Mouse (Mus musculus) neural tube, embryonic 14.5 days (tissue): Measurements from ENCODE around the gene Vcl. TPM values are rescaled to one million over a fixed set of nuclear protein-coding genes. Genes with fewer than 3 reads are reported as not detected.

Experiments used
- ATAC-seq: fragments of 200-750 bp; cut with Nextera tagmentation; 2 replicates; pipeline ENCODE4 v1.8.0; 2017; ENCODE audit warnings: low read depth, mild to moderate bottlenecking, moderate TSS enrichment, moderate library complexity
- H3K27ac ChIP-seq: fragments of 300-500 bp; sonication (generic); 2 replicates; pipeline ENCODE4 v1.5.1; 2014; ENCODE audit warnings: low read depth, mild to moderate bottlenecking, control low read depth, low read length, moderate library complexity, mixed read lengths
- H3K27me3 ChIP-seq: fragments of 300-500 bp; sonication (generic); 2 replicates; pipeline ENCODE4 v1.6.1; 2014; ENCODE audit warnings: low read length; ENCODE audit not compliant: control insufficient read depth, insufficient read depth
- H3K36me3 ChIP-seq: fragments of 300-500 bp; sonication (generic); 2 replicates; pipeline ENCODE4 v1.6.1; 2014; ENCODE audit warnings: low read length, mixed read lengths; ENCODE audit not compliant: control insufficient read depth, insufficient read depth
- H3K4me1 ChIP-seq: fragments of 300-500 bp; sonication (generic); 2 replicates; pipeline ENCODE4 v1.6.1; 2014; ENCODE audit warnings: low read length; ENCODE audit not compliant: control insufficient read depth, insufficient read depth
- H3K4me2 ChIP-seq: fragments of 300-500 bp; sonication (generic); 2 replicates; pipeline ENCODE4 v1.6.1; 2014; ENCODE audit warnings: mild to moderate bottlenecking, low read depth, low read length, control low read depth
- H3K4me3 ChIP-seq: fragments of 300-500 bp; sonication (generic); 2 replicates; pipeline ENCODE4 v1.5.1; 2014; ENCODE audit warnings: low read depth, low read length, control low read depth, mixed read lengths
- H3K9ac ChIP-seq: fragments of 300-500 bp; sonication (generic); replicated peaks from 2 replicates; pipeline ENCODE4 v1.6.1; 2014; ENCODE audit warnings: low read depth, mild to moderate bottlenecking, control low read depth, low read length, mixed read lengths
- H3K9me3 ChIP-seq: fragments of 300-500 bp; sonication (generic); 2 replicates; pipeline ENCODE4 v1.6.1; 2016; ENCODE audit warnings: low read length; ENCODE audit not compliant: control insufficient read depth
- WGBS: fragments of 180-500 bp; shearing (Covaris S2); extraction: QIAGEN DNeasy Blood & Tissue Kit; methylation state at CpG from one replicate; pipeline ENCODE4 v1.1.7; 2014; 5-methylcytosine and 5-hydroxymethylcytosine counted together
- polyA plus RNA-seq: library from polyadenylated mRNA; unstranded; fragments of >200 nt; fragmentation: Nextera tagmentation; extraction: Ambion mirVana; gene quantifications from 2 replicates; pipeline ENCODE4 v1.2.1, GENCODE M21; 2014

Vcl gene
- polyA plus RNA-seq, 1 experiment from 2014 or later: 18.2 TPM

- H3K27me3 ChIP-seq: no peaks in the 10 kb centered on the region
- no peaks in the 10 kb centered on the region for H3K4me1 ChIP-seq
- no peak overlapping the region for H3K4me2 ChIP-seq
- no peak for ATAC-seq
- H3K4me3 ChIP-seq: no peak overlapping the region
- H3K9ac ChIP-seq: no peak overlapping the region
- WGBS: 16% methylated on average over 2 of the region's 2 CpGs
- no peak overlapping the region for H3K27ac ChIP-seq
- H3K9me3 ChIP-seq: no peaks in the 10 kb centered on the region
- H3K36me3 ChIP-seq: no peaks in the 10 kb centered on the region
Observed at GRCm38 (mm10) chr14:20964285-20964684, 35.1 kb downstream of the Vcl start.

- WGBS: 37% methylated on average over 3 of the region's 3 CpGs
- Histone ChIP-seq H3K9me3 (no peaks in the 10 kb centered on the region), H3K4me1 (no peaks in the 10 kb centered on the region), H3K27me3 (no peaks in the 10 kb centered on the region), H3K27ac (peak overlapping the region; percentile 35; the same call in 1 of the 2 replicates), H3K36me3 (no peaks in the 10 kb centered on the region), H3K4me3 (no peak overlapping the region), H3K4me2 (peak overlapping the region; percentile 5; the same call in 1 of the 2 replicates), H3K9ac (no peak overlapping the region)
- ATAC-seq: peak; percentile 83
Observed at GRCm38 (mm10) chr14:20966959-20967670, 37.9 kb downstream of the Vcl start.

GRCm38 (mm10) chr14:20969066-20969465 is 39.9 kb downstream of the Vcl start:
- Histone ChIP-seq H3K4me2 (no peak overlapping the region), H3K27me3 (no peaks in the 10 kb centered on the region), H3K9me3 (no peaks in the 10 kb centered on the region), H3K27ac (peak overlapping the region; percentile 7; the same call in 1 of the 2 replicates), H3K9ac (no peak overlapping the region), H3K4me3 (no peak overlapping the region), H3K4me1 (no peaks in the 10 kb centered on the region), H3K36me3 (no peaks in the 10 kb centered on the region)
- ATAC-seq: no peak
- 29% methylated on average over 1 of the region's 1 CpGs for WGBS

GRCm38 (mm10) chr14:20970389-20970788 is 41.2 kb downstream of the Vcl start:
- H3K27me3 ChIP-seq: no peaks in the 10 kb centered on the region
- H3K27ac ChIP-seq: 0 out of 2 replicates have a peak overlapping the region, but pooled peaks have one; percentile 12
- ATAC-seq: no peak
- H3K4me2 ChIP-seq: no peak overlapping the region
- H3K4me3 ChIP-seq: no peak overlapping the region
- WGBS: 44% methylated on average over 6 of the region's 6 CpGs
- H3K36me3 ChIP-seq: no peaks in the 10 kb centered on the region
- no peak overlapping the region for H3K9ac ChIP-seq
- H3K9me3 ChIP-seq: no peaks in the 10 kb centered on the region
- H3K4me1 ChIP-seq: no peaks in the 10 kb centered on the region

- H3K4me2 ChIP-seq: no peak overlapping the region
- no peak for ATAC-seq
- no peaks in the 10 kb centered on the region for H3K4me1 ChIP-seq
- no peaks in the 10 kb centered on the region for H3K27me3 ChIP-seq
- H3K9me3 ChIP-seq: no peaks in the 10 kb centered on the region
- no peak overlapping the region for H3K9ac ChIP-seq
- no peak overlapping the region for H3K27ac ChIP-seq
- no peak overlapping the region for H3K4me3 ChIP-seq
- no peaks in the 10 kb centered on the region for H3K36me3 ChIP-seq
- WGBS: 45% methylated on average over 9 of the region's 9 CpGs
Observed at GRCm38 (mm10) chr14:20970927-20971326, 41.7 kb downstream of the Vcl start.

GRCm38 (mm10) chr14:20973821-20974220 is 44.6 kb downstream of the Vcl start:
- Histone ChIP-seq H3K9ac (no peak overlapping the region), H3K9me3 (no peaks in the 10 kb centered on the region), H3K4me1 (no peaks in the 10 kb centered on the region), H3K36me3 (no peaks in the 10 kb centered on the region), H3K4me3 (no peak overlapping the region), H3K27me3 (no peaks in the 10 kb centered on the region), H3K4me2 (no peak overlapping the region), H3K27ac (no peak overlapping the region)
- ATAC-seq: no peak

GRCm38 (mm10) chr14:20976741-20977140 is 47.5 kb downstream of the Vcl start:
- H3K4me1 ChIP-seq: no peaks in the 10 kb centered on the region
- H3K9me3 ChIP-seq: no peaks in the 10 kb centered on the region
- 81% methylated on average over 1 of the region's 1 CpGs for WGBS
- no peaks in the 10 kb centered on the region for H3K36me3 ChIP-seq
- no peak overlapping the region for H3K27ac ChIP-seq
- no peak overlapping the region for H3K9ac ChIP-seq
- H3K4me2 ChIP-seq: no peak overlapping the region
- ATAC-seq: no peak
- no peaks in the 10 kb centered on the region for H3K27me3 ChIP-seq
- no peak overlapping the region for H3K4me3 ChIP-seq

GRCm38 (mm10) chr14:20977726-20978125 is 48.5 kb downstream of the Vcl start:
- Histone ChIP-seq H3K4me2 (no peak overlapping the region), H3K9ac (no peak overlapping the region), H3K36me3 (no peaks in the 10 kb centered on the region), H3K27me3 (no peaks in the 10 kb centered on the region), H3K27ac (no peak overlapping the region), H3K4me1 (no peaks in the 10 kb centered on the region), H3K4me3 (no peak overlapping the region), H3K9me3 (no peaks in the 10 kb centered on the region)
- no peak for ATAC-seq
- 67% methylated on average over 2 of the region's 2 CpGs for WGBS

- Histone ChIP-seq H3K36me3 (no peaks in the 10 kb centered on the region), H3K9ac (no peak overlapping the region), H3K27ac (no peak overlapping the region), H3K4me3 (no peak overlapping the region), H3K4me1 (no peaks in the 10 kb centered on the region), H3K4me2 (no peak overlapping the region), H3K27me3 (no peaks in the 10 kb centered on the region), H3K9me3 (no peaks in the 10 kb centered on the region)
- ATAC-seq: no peak
- WGBS: 44% methylated on average over 2 of the region's 2 CpGs
Observed at GRCm38 (mm10) chr14:20983832-20984231, 54.6 kb downstream of the Vcl start.
